Mouse (Mus musculus) lung, postnatal 0 days (tissue): ENCODE measurements around the gene Get4. TPM values are rescaled to one million over a fixed set of nuclear protein-coding genes. Genes with fewer than 3 reads are reported as not detected.

Source experiments
- ATAC-seq: fragments of 200-750 bp; cut with Nextera tagmentation; 2 replicates; pipeline ENCODE4 v1.8.0; 2017; ENCODE audit warnings: moderate library complexity
- DNase-seq: peaks from one replicate; pipeline ENCODE4 v3.0.0-alpha.2; 2016; ENCODE audit warnings: low spot score
- H3K27ac ChIP-seq: fragments of 300-500 bp; sonication (generic); 2 replicates; pipeline ENCODE4 v1.5.1; 2014; ENCODE audit warnings: antibody characterized with exemption, mild to moderate bottlenecking, low read length, mixed read lengths
- H3K27me3 ChIP-seq: fragments of 300-500 bp; sonication (generic); replicated peaks from 2 replicates; pipeline ENCODE4 v1.6.1; 2014; ENCODE audit warnings: low read length, mixed read lengths; ENCODE audit not compliant: insufficient read depth
- H3K36me3 ChIP-seq: fragments of 300-500 bp; sonication (generic); 2 replicates; pipeline ENCODE4 v1.6.1; 2014; ENCODE audit warnings: low read length, mixed read lengths; ENCODE audit not compliant: insufficient read depth
- H3K4me1 ChIP-seq: fragments of 300-500 bp; sonication (generic); 2 replicates; pipeline ENCODE4 v1.6.1; 2014; ENCODE audit warnings: antibody characterized with exemption, low read depth, low read length, mixed read lengths; ENCODE audit not compliant: insufficient read depth
- H3K4me2 ChIP-seq: fragments of 300-500 bp; sonication (generic); replicated peaks from 2 replicates; pipeline ENCODE4 v1.6.1; 2014; ENCODE audit warnings: low read depth, mild to moderate bottlenecking, low read length, moderate library complexity, mixed read lengths
- H3K4me3 ChIP-seq: fragments of 300-500 bp; sonication (generic); 2 replicates; pipeline ENCODE4 v1.5.1; 2014; ENCODE audit warnings: low read depth, low read length
- H3K9ac ChIP-seq: fragments of 300-500 bp; sonication (generic); replicated peaks from 2 replicates; pipeline ENCODE4 v1.6.1; 2014; ENCODE audit warnings: low read depth, mild to moderate bottlenecking
- H3K9me3 ChIP-seq: fragments of 300-500 bp; sonication (generic); 2 replicates; pipeline ENCODE4 v1.6.1; 2016; ENCODE audit warnings: low read length, mixed read lengths
- CTCF ChIP-seq: IDR thresholded peaks from 2 replicates; pipeline ENCODE4 v1.5.1; 2016; ENCODE audit warnings: antibody characterized with exemption, mild to moderate bottlenecking
- EP300 ChIP-seq: IDR thresholded peaks from 2 replicates; pipeline ENCODE4 v1.6.1; 2016; ENCODE audit warnings: antibody characterized with exemption, mild to moderate bottlenecking, control low read depth
- WGBS: fragments of 180-500 bp; shearing (Covaris S2); extraction: QIAGEN DNeasy Blood & Tissue Kit; methylation state at CpG from one replicate; pipeline ENCODE4 v1.1.7; 2014; 5-methylcytosine and 5-hydroxymethylcytosine counted together
- polyA plus RNA-seq: library from polyadenylated mRNA; unstranded; fragments of >200 nt; fragmentation: Nextera tagmentation; extraction: Ambion mirVana; gene quantifications from 2 replicates; pipeline ENCODE4 v1.2.1, GENCODE M21; 2015

Gene Get4
- polyA plus RNA-seq, 1 experiment from 2014 or later: 170 TPM

GRCm38 (mm10) chr5:139232083-139232482 lies 20.0 kb upstream of the Get4 start:
- ATAC-seq: no peak
- H3K36me3 ChIP-seq: peaks cover 56% of the 10 kb centered on the region
- H3K27me3 ChIP-seq: no peaks in the 10 kb centered on the region
- 84% methylated on average over 3 of the region's 3 CpGs for WGBS
- H3K4me1 ChIP-seq: no peaks in the 10 kb centered on the region
- no peak overlapping the region for H3K4me2 ChIP-seq
- no peak overlapping the region for H3K4me3 ChIP-seq
- H3K9me3 ChIP-seq: no peaks in the 10 kb centered on the region
- DNase-seq: no peak
- H3K27ac ChIP-seq: no peak overlapping the region
- H3K9ac ChIP-seq: no peak overlapping the region
- TF ChIP-seq EP300: no peak
- TF ChIP-seq CTCF: no peak

GRCm38 (mm10) chr5:139234423-139234822 lies 17.7 kb upstream of the Get4 start:
- no peak overlapping the region for H3K4me3 ChIP-seq
- no peak for ATAC-seq
- H3K36me3 ChIP-seq: peaks cover 48% of the 10 kb centered on the region
- H3K9ac ChIP-seq: no peak overlapping the region
- H3K4me2 ChIP-seq: no peak overlapping the region
- H3K4me1 ChIP-seq: no peaks in the 10 kb centered on the region
- no peak for DNase-seq
- 92% methylated on average over 4 of the region's 4 CpGs for WGBS
- H3K27me3 ChIP-seq: no peaks in the 10 kb centered on the region
- no peaks in the 10 kb centered on the region for H3K9me3 ChIP-seq
- no peak overlapping the region for H3K27ac ChIP-seq
- no peak for TF ChIP-seq CTCF
- TF ChIP-seq EP300: no peak

GRCm38 (mm10) chr5:139237436-139237835 lies 14.7 kb upstream of the Get4 start:
- Histone ChIP-seq H3K4me3 (no peak overlapping the region), H3K27me3 (no peaks in the 10 kb centered on the region), H3K4me1 (no peaks in the 10 kb centered on the region), H3K27ac (no peak overlapping the region), H3K36me3 (peaks cover 51% of the 10 kb centered on the region), H3K4me2 (no peak overlapping the region), H3K9ac (no peak overlapping the region), H3K9me3 (no peaks in the 10 kb centered on the region)
- DNase-seq (no peak), ATAC-seq (no peak)
- TF ChIP-seq EP300 (no peak), CTCF (no peak)
- 85% methylated on average over 4 of the region's 4 CpGs for WGBS

GRCm38 (mm10) chr5:139241022-139241761 lies 10.9 kb upstream of the Get4 start:
- DNase-seq: no peak
- no peaks in the 10 kb centered on the region for H3K9me3 ChIP-seq
- H3K4me2 ChIP-seq: no peak overlapping the region
- H3K27ac ChIP-seq: no peak overlapping the region
- H3K27me3 ChIP-seq: no peaks in the 10 kb centered on the region
- 83% methylated on average over 15 of the region's 15 CpGs for WGBS
- no peak overlapping the region for H3K9ac ChIP-seq
- ATAC-seq: no peak; the same call in 1 of the 2 replicates
- H3K36me3 ChIP-seq: peaks cover 49% of the 10 kb centered on the region
- H3K4me3 ChIP-seq: no peak overlapping the region
- TF ChIP-seq CTCF: no peak
- TF ChIP-seq EP300: no peak
- no peaks in the 10 kb centered on the region for H3K4me1 ChIP-seq

GRCm38 (mm10) chr5:139243384-139243783 lies 8.7 kb upstream of the Get4 start:
- H3K36me3 ChIP-seq: peaks cover 59% of the 10 kb centered on the region; the same call in 1 of the 2 replicates
- no peak for DNase-seq
- H3K27me3 ChIP-seq: no peaks in the 10 kb centered on the region
- no peaks in the 10 kb centered on the region for H3K9me3 ChIP-seq
- H3K9ac ChIP-seq: no peak overlapping the region
- 87% methylated on average over 1 of the region's 1 CpGs for WGBS
- TF ChIP-seq EP300: no peak
- TF ChIP-seq CTCF: no peak
- no peak overlapping the region for H3K4me3 ChIP-seq
- ATAC-seq: no peak
- H3K4me1 ChIP-seq: no peaks in the 10 kb centered on the region
- H3K27ac ChIP-seq: no peak overlapping the region
- no peak overlapping the region for H3K4me2 ChIP-seq

GRCm38 (mm10) chr5:139247767-139248166 lies 4.4 kb upstream of the Get4 start:
- no peak for DNase-seq
- no peak for ATAC-seq
- Histone ChIP-seq H3K4me3 (no peak overlapping the region), H3K9ac (no peak overlapping the region), H3K4me1 (no peaks in the 10 kb centered on the region), H3K27me3 (no peaks in the 10 kb centered on the region), H3K36me3 (peaks cover 44% of the 10 kb centered on the region; the same call in 1 of the 2 replicates), H3K4me2 (no peak overlapping the region), H3K27ac (no peak overlapping the region), H3K9me3 (no peaks in the 10 kb centered on the region)
- no peak for TF ChIP-seq CTCF
- WGBS: 94% methylated on average over 3 of the region's 3 CpGs
